Mouse (Mus musculus) pancreas, adult 10 weeks (tissue): ENCODE measurements around the gene E330034G19Rik. TPM values are rescaled to one million over a fixed set of nuclear protein-coding genes. Genes with fewer than 3 reads are reported as not detected.

ENCODE experiments used
- polyA plus RNA-seq: library from polyadenylated mRNA; stranded (reverse); fragments of 350-450 nt; fragmentation: Illumina TruSeq; extraction: RNeasy Lipid Tissue Mini Kit (QIAGEN cat#74804); gene quantifications from one replicate; pipeline ENCODE4 v1.2.3, GENCODE M21; 2015; ENCODE audit warnings: low read depth, low replicate concordance; ENCODE audit not compliant: insufficient read depth

Gene E330034G19Rik
- not detected for polyA plus RNA-seq

DNA sequence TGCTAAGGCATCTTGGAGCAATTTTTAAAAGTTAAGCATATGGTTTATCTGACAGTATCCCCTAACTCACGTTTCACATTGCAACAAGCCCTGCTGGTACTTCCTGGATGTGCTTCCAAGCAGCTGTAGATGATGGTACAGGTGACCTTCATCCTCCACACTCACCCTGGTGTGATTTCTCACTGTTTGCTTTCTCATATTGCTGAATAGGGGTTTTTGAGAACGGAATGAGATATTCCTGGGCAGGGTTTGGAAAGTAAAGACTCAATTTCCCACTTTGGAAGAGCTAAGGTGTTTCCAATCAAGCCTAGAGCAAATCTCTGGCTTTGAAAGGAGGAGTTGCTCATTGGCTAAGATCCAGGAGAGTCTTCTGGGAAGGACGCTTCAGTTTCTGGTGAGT, at the start of gene E330034G19Rik:
Gene E330034G19Rik (plus strand): TSS at position 301 of the 400 bp plus-strand sequence.

GRCm38 (mm10) chr14:24245177-24246081, 47.6 kb upstream of the E330034G19Rik start, which contains the start of gene Dlg5:
Gene Dlg5 (minus strand): TSS chr14:24245920.

Other genes with a start within 250 kb of the E330034G19Rik start
- 8.4 TPM for gene Dlg5, start 47.3 kb upstream of the E330034G19Rik start, polyA plus RNA-seq
- 4.4 TPM for gene Polr3a, start 193.8 kb downstream of the E330034G19Rik start, polyA plus RNA-seq
- 1,534 TPM for gene Rps24, start 193.9 kb downstream of the E330034G19Rik start, polyA plus RNA-seq